Mouse (Mus musculus) forebrain, embryonic 15.5 days (tissue): ENCODE data around the gene Adam23. TPM values are rescaled to one million over a fixed set of nuclear protein-coding genes. Genes with fewer than 3 reads are reported as not detected.

Experiments used
- ATAC-seq: fragments of 200-750 bp; cut with Nextera tagmentation; replicated peaks from 2 replicates; pipeline ENCODE4 v1.8.0; 2017; ENCODE audit warnings: mild to moderate bottlenecking, moderate TSS enrichment, moderate library complexity
- H3K27ac ChIP-seq: fragments of 300-500 bp; sonication (generic); replicated peaks from 2 replicates; pipeline ENCODE4 v1.5.1; 2015; ENCODE audit warnings: mild to moderate bottlenecking, inconsistent platforms
- H3K27me3 ChIP-seq: fragments of 300-500 bp; sonication (generic); 2 replicates; pipeline ENCODE4 v1.6.1; 2015; ENCODE audit warnings: inconsistent platforms
- H3K36me3 ChIP-seq: fragments of 300-500 bp; sonication (generic); 2 replicates; pipeline ENCODE4 v1.6.1; 2015; ENCODE audit warnings: mild to moderate bottlenecking, inconsistent platforms
- H3K4me1 ChIP-seq: fragments of 300-500 bp; sonication (generic); 2 replicates; pipeline ENCODE4 v1.6.1; 2015; ENCODE audit warnings: inconsistent platforms
- H3K4me2 ChIP-seq: fragments of 300-500 bp; sonication (generic); replicated peaks from 2 replicates; pipeline ENCODE4 v1.6.1; 2015; ENCODE audit warnings: mild to moderate bottlenecking, inconsistent platforms
- H3K4me3 ChIP-seq: fragments of 300-500 bp; sonication (generic); 2 replicates; pipeline ENCODE4 v1.5.1; 2015; ENCODE audit warnings: mild to moderate bottlenecking, inconsistent platforms
- H3K9ac ChIP-seq: fragments of 300-500 bp; sonication (generic); replicated peaks from 2 replicates; pipeline ENCODE4 v1.6.1; 2015; ENCODE audit warnings: mild to moderate bottlenecking, inconsistent platforms
- H3K9me3 ChIP-seq: fragments of 300-500 bp; sonication (generic); 2 replicates; pipeline ENCODE4 v1.6.1; 2016; ENCODE audit warnings: inconsistent platforms
- WGBS: fragments of 180-500 bp; shearing (Covaris S2); methylation state at CpG from one replicate; pipeline ENCODE4 v1.1.7; 2015; ENCODE audit warnings: mixed read lengths; 5-methylcytosine and 5-hydroxymethylcytosine counted together
- polyA plus RNA-seq: library from polyadenylated mRNA; unstranded; fragments of >200 nt; fragmentation: Nextera tagmentation; extraction: Ambion mirVana; gene quantifications from 2 replicates; pipeline ENCODE4 v1.2.1, GENCODE M21; 2015

Adam23 gene
- polyA plus RNA-seq, 1 experiment from 2014 or later = 10.6 TPM

DNA sequence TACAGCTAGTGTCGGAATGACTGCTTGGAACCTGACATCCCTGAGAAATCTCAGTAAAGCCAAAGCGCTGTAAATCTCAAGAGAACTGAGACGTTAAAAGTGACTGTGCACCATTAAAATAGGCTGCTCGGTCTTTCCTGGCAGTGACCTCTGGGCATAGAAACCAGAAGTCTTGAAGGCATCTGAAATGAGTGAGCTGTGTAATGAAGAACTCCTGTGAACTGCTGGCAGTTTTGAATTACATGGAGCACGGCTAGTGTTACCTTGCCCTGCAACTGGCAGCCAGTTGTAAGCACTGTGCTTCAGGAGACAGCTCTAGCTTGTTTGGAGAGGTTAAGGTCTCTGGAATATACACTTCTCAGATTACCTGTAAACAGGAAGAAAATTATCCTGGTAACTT is 107.3 kb downstream of the Adam23 start:
- no peak overlapping the region for H3K9ac ChIP-seq
- no peak overlapping the region for H3K4me2 ChIP-seq
- no peaks in the 10 kb centered on the region for H3K36me3 ChIP-seq
- no peak for ATAC-seq
- 0 out of 2 replicates have a peak, but pooled peaks cover 3% of the 10 kb centered on the region for H3K27me3 ChIP-seq
- H3K9me3 ChIP-seq = no peaks in the 10 kb centered on the region
- no peak overlapping the region for H3K4me3 ChIP-seq
- no peaks in the 10 kb centered on the region for H3K4me1 ChIP-seq
- no peak overlapping the region for H3K27ac ChIP-seq
- 85% methylated on average over 5 of the region's 5 CpGs for WGBS

DNA sequence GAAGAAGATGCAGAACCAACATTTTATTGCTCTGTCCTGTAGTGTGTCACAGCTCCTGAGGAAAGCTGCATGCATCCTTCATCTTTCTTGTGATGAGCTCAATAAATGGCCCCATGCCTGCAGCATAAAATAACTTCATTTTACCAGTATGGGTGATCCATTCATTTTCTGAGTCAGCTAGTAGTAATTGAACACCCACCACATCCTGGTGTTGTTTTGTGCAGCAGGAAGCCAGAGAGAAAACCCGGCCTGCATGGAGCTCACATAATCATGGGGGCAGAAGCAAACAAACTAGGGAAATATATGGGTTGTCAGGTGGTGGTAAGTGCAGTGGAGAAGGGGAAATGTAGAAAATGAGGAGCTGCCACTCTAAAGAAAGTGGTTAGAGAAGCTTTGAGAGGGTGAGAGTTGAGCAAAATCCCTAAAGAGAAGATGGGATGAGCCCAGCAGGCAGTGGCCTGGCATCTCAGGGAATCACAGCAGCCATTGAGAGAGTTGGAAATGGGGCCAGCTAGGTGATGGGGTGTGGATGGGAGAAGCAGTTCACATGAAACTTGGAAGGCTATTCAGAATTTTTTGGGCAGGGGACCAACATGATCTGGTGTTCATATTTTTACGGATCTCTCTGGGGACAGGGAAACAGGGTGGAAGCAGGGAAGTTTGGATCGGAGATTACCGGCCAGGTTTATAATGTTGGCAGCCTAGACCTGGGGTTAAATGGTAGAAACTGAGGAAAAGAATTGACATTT is 116.3 kb downstream of the Adam23 start:
- H3K4me1 ChIP-seq = no peaks in the 10 kb centered on the region
- H3K27ac ChIP-seq = no peak overlapping the region
- H3K36me3 ChIP-seq = no peaks in the 10 kb centered on the region
- no peak overlapping the region for H3K4me3 ChIP-seq
- H3K9ac ChIP-seq = no peak overlapping the region
- 84% methylated on average over 4 of the region's 4 CpGs for WGBS
- H3K4me2 ChIP-seq = no peak overlapping the region
- H3K27me3 ChIP-seq = no peaks in the 10 kb centered on the region
- no peak for ATAC-seq
- no peaks in the 10 kb centered on the region for H3K9me3 ChIP-seq

DNA sequence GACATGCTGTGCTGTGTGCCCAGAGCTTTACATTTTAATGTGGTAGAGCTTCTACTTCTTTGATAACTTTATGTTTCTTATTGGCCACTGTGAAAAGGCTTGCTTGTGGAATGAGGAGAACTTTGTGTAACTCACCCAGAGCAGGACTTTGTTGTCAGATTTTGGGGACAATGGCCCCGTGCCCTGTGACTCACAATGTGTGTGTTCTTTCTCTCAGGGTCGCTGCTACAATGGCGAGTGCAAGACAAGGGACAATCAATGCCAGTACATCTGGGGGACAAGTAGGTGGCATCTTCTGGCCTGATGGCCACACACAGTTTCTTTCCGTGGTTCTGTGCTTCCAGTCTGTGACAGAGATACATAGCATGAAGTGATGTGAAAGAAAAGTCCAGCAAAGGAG is 118.2 kb downstream of the Adam23 start:
- H3K36me3 ChIP-seq = no peaks in the 10 kb centered on the region
- no peak overlapping the region for H3K9ac ChIP-seq
- no peaks in the 10 kb centered on the region for H3K4me1 ChIP-seq
- H3K27me3 ChIP-seq = no peaks in the 10 kb centered on the region
- WGBS = 30% methylated on average over 4 of the region's 4 CpGs
- no peak overlapping the region for H3K4me3 ChIP-seq
- no peak for ATAC-seq
- no peak overlapping the region for H3K27ac ChIP-seq
- no peak overlapping the region for H3K4me2 ChIP-seq
- no peaks in the 10 kb centered on the region for H3K9me3 ChIP-seq

GRCm38 (mm10) chr1:63566501-63566900 is 120.8 kb downstream of the Adam23 start:
- H3K36me3 ChIP-seq = no peaks in the 10 kb centered on the region
- H3K9me3 ChIP-seq = no peaks in the 10 kb centered on the region
- no peak overlapping the region for H3K27ac ChIP-seq
- no peak for ATAC-seq
- no peak overlapping the region for H3K9ac ChIP-seq
- H3K4me1 ChIP-seq = no peaks in the 10 kb centered on the region
- 16% methylated on average over 7 of the region's 7 CpGs for WGBS
- no peaks in the 10 kb centered on the region for H3K27me3 ChIP-seq
- H3K4me3 ChIP-seq = no peak overlapping the region
- H3K4me2 ChIP-seq = no peak overlapping the region

GRCm38 (mm10) chr1:63567031-63567430 is 121.3 kb downstream of the Adam23 start:
- H3K4me3 ChIP-seq = no peak overlapping the region
- WGBS = 58% methylated on average over 4 of the region's 4 CpGs
- no peak overlapping the region for H3K4me2 ChIP-seq
- H3K27ac ChIP-seq = no peak overlapping the region
- H3K9me3 ChIP-seq = no peaks in the 10 kb centered on the region
- no peaks in the 10 kb centered on the region for H3K36me3 ChIP-seq
- ATAC-seq = no peak
- no peak overlapping the region for H3K9ac ChIP-seq
- peaks cover 4% of the 10 kb centered on the region; the same call in 1 of the 2 replicates for H3K4me1 ChIP-seq
- H3K27me3 ChIP-seq = no peaks in the 10 kb centered on the region

DNA sequence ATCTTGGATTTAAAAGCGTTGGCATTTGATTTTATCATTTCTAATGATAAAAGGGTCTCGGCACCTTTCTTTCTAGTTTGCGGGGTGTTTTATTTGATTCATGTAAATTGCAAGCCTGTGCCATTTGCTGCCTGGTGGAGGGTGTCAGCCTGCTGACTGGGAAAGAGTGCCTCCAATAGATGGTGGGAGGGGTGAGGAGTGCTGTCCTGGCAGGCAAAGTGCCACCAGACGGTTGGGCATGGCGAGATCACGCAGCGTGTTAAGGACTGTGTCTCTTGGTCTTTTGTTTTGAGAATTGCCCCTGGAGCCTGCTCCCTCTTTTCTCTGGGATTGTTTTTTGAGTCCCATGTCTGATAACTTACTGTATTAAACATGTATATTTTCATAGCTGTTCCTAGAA is 126.5 kb downstream of the Adam23 start:
- ATAC-seq = peak; percentile 77; the same call in 1 of the 2 replicates
- H3K4me1 ChIP-seq = peaks cover 24% of the 10 kb centered on the region
- no peaks in the 10 kb centered on the region for H3K36me3 ChIP-seq
- 26% methylated on average over 7 of the region's 7 CpGs for WGBS
- H3K9ac ChIP-seq = no peak overlapping the region
- H3K27me3 ChIP-seq = no peaks in the 10 kb centered on the region
- no peak overlapping the region for H3K27ac ChIP-seq
- no peaks in the 10 kb centered on the region for H3K9me3 ChIP-seq
- no peak overlapping the region for H3K4me2 ChIP-seq
- H3K4me3 ChIP-seq = no peak overlapping the region

- Histone ChIP-seq H3K4me2 (0 out of 2 replicates have a peak overlapping the region, but pooled peaks have one; percentile 4), H3K36me3 (no peaks in the 10 kb centered on the region), H3K4me1 (peaks cover 24% of the 10 kb centered on the region), H3K4me3 (no peak overlapping the region), H3K9ac (no peak overlapping the region), H3K27me3 (no peaks in the 10 kb centered on the region), H3K9me3 (no peaks in the 10 kb centered on the region), H3K27ac (peak overlapping the region; percentile 43)
- 7% methylated on average over 6 of the region's 6 CpGs for WGBS
- ATAC-seq = peak; percentile 61
Measured at GRCm38 (mm10) chr1:63573432-63573831, 127.7 kb downstream of the Adam23 start.

- peak overlapping the region; percentile 49 for H3K27ac ChIP-seq
Measured at GRCm38 (mm10) chr1:63573864-63574611, 128.3 kb downstream of the Adam23 start.

GRCm38 (mm10) chr1:63576803-63577202 is 131.1 kb downstream of the Adam23 start:
- Histone ChIP-seq H3K9me3 (no peaks in the 10 kb centered on the region), H3K36me3 (no peaks in the 10 kb centered on the region), H3K27ac (no peak overlapping the region), H3K4me2 (no peak overlapping the region), H3K9ac (no peak overlapping the region), H3K4me1 (peaks cover 22% of the 10 kb centered on the region), H3K27me3 (no peaks in the 10 kb centered on the region), H3K4me3 (no peak overlapping the region)
- WGBS = 8% methylated on average over 5 of the region's 5 CpGs
- no peak for ATAC-seq

More at GRCm38 (mm10) chr1:63573864-63574611, 128.3 kb downstream of the Adam23 start:
- Histone ChIP-seq H3K4me1 (peaks cover 24% of the 10 kb centered on the region), H3K4me2 (0 out of 2 replicates have a peak overlapping the region, but pooled peaks have one; percentile 4), H3K9me3 (no peaks in the 10 kb centered on the region), H3K4me3 (no peak overlapping the region), H3K27me3 (no peaks in the 10 kb centered on the region), H3K9ac (no peak overlapping the region), H3K36me3 (no peaks in the 10 kb centered on the region)
- WGBS = 42% methylated on average over 12 of the region's 12 CpGs
- peak; percentile 44; the same call in 1 of the 2 replicates for ATAC-seq

DNA sequence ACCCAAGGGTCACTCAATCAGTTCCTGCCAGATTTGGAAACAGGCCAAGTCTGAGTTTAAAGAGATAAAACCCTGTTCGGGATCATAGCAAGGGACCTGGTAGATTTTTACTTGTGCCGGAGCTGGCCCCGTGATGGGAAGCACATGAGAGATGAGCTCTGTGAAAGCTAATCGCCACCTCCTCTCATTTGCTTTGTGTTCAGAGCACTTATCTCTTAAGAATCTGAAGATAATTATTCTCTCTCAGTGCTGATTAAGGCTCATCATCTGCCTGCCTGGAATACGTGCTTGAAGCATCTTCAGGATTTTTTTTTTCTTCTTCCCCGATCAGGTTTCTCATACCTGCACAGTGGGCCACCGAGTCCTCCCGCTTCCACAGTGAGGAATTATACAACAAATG is 133.5 kb downstream of the Adam23 start:
- 66% methylated on average over 8 of the region's 8 CpGs for WGBS
- Histone ChIP-seq H3K27me3 (no peaks in the 10 kb centered on the region), H3K4me3 (no peak overlapping the region), H3K36me3 (no peaks in the 10 kb centered on the region), H3K4me1 (peaks cover 2% of the 10 kb centered on the region), H3K9me3 (no peaks in the 10 kb centered on the region), H3K4me2 (no peak overlapping the region), H3K27ac (0 out of 2 replicates have a peak overlapping the region, but pooled peaks have one; percentile 16), H3K9ac (no peak overlapping the region)
- peak; percentile 23; the same call in 1 of the 2 replicates for ATAC-seq

- WGBS = 70% methylated on average over 7 of the region's 7 CpGs
Measured at GRCm38 (mm10) chr1:63586869-63587268, 141.2 kb downstream of the Adam23 start.

GRCm38 (mm10) chr1:63603870-63604500 is 158.3 kb downstream of the Adam23 start:
- Histone ChIP-seq H3K4me2 (no peak overlapping the region), H3K27ac (no peak overlapping the region), H3K9ac (no peak overlapping the region), H3K36me3 (no peaks in the 10 kb centered on the region), H3K4me3 (no peak overlapping the region), H3K9me3 (no peaks in the 10 kb centered on the region), H3K27me3 (no peaks in the 10 kb centered on the region), H3K4me1 (no peaks in the 10 kb centered on the region)
- ATAC-seq = no peak
- 48% methylated on average over 3 of the region's 3 CpGs for whole genome bisulfite sequencing

More at GRCm38 (mm10) chr1:63586869-63587268, 141.2 kb downstream of the Adam23 start:
- Histone ChIP-seq H3K36me3 (no peaks in the 10 kb centered on the region), H3K4me3 (no peak overlapping the region), H3K27me3 (no peaks in the 10 kb centered on the region), H3K4me2 (no peak overlapping the region), H3K9ac (no peak overlapping the region), H3K9me3 (no peaks in the 10 kb centered on the region), H3K4me1 (no peaks in the 10 kb centered on the region), H3K27ac (no peak overlapping the region)
- ATAC-seq = no peak
